Mouse (Mus musculus) kidney, adult 11 months (tissue): Measurements from ENCODE around the gene Ccdc62.

Experiments
- DNase-seq: peaks from one replicate; pipeline ENCODE4 v3.0.0; 2022

Gene Ccdc62

GRCm38 (mm10) chr5:123930508-123930989 lies at the start of gene Ccdc62:
Gene Ccdc62 (plus strand): TSS chr5:123930679.
- peak; percentile 91 for DNase-seq

- no peak for DNase-seq
These were observed 49.7 kb upstream of the Ccdc62 start for GRCm38 (mm10) chr5:123880778-123881177.

- no peak for DNase-seq
These were observed 46.6 kb upstream of the Ccdc62 start for GRCm38 (mm10) chr5:123883891-123884290.

- DNase-seq = no peak
These were observed 46.1 kb upstream of the Ccdc62 start for GRCm38 (mm10) chr5:123884332-123884731.

GRCm38 (mm10) chr5:123886365-123886764 lies 44.1 kb upstream of the Ccdc62 start:
- no peak for DNase-seq

- DNase-seq = no peak
These were observed 40.2 kb upstream of the Ccdc62 start for GRCm38 (mm10) chr5:123890312-123890711.

GRCm38 (mm10) chr5:123890987-123891386 lies 39.5 kb upstream of the Ccdc62 start:
- no peak for DNase-seq

- DNase-seq = no peak
These were observed 38.8 kb upstream of the Ccdc62 start for GRCm38 (mm10) chr5:123891669-123892068.

GRCm38 (mm10) chr5:123893520-123893919 lies 37.0 kb upstream of the Ccdc62 start:
- DNase-seq = no peak

GRCm38 (mm10) chr5:123896395-123896794 lies 34.1 kb upstream of the Ccdc62 start:
- DNase-seq = no peak

GRCm38 (mm10) chr5:123897352-123897751 lies 33.1 kb upstream of the Ccdc62 start:
- no peak for DNase-seq

GRCm38 (mm10) chr5:123904059-123904672 lies 26.3 kb upstream of the Ccdc62 start:
- DNase-seq = no peak

- DNase-seq = no peak
These were observed 24.1 kb upstream of the Ccdc62 start for GRCm38 (mm10) chr5:123906146-123906975.

GRCm38 (mm10) chr5:123906976-123907630 lies 23.4 kb upstream of the Ccdc62 start, which contains the start of gene Denr:
Gene Denr (plus strand): TSS chr5:123907175.
- peak; percentile 95 for DNase-seq

GRCm38 (mm10) chr5:123907631-123907977 lies 22.9 kb upstream of the Ccdc62 start:
- DNase-seq = no peak

GRCm38 (mm10) chr5:123914852-123915251 lies 15.6 kb upstream of the Ccdc62 start:
- no peak for DNase-seq

GRCm38 (mm10) chr5:123922112-123922511 lies 8.4 kb upstream of the Ccdc62 start:
- DNase-seq = no peak

GRCm38 (mm10) chr5:123927118-123927517 lies 3.4 kb upstream of the Ccdc62 start, which contains the start of gene Gm43518:
Gene Gm43518 (plus strand): TSS chr5:123927418.
- no peak for DNase-seq

GRCm38 (mm10) chr5:123931131-123931530 lies 652 bp downstream of the Ccdc62 start:
- no peak for DNase-seq

GRCm38 (mm10) chr5:123932927-123933326 lies 2.4 kb downstream of the Ccdc62 start:
- DNase-seq = no peak

GRCm38 (mm10) chr5:123933556-123933955 lies 3.1 kb downstream of the Ccdc62 start:
- DNase-seq = no peak

GRCm38 (mm10) chr5:123933957-123934591 lies 3.6 kb downstream of the Ccdc62 start:
- no peak for DNase-seq

- no peak for DNase-seq
These were observed 5.5 kb downstream of the Ccdc62 start for GRCm38 (mm10) chr5:123935931-123936330.
